Mouse (Mus musculus): ENCODE results near the gene Cox8b. TPM values are rescaled to one million over a fixed set of nuclear protein-coding genes. Genes with fewer than 3 reads are reported as not detected.
A peak's percentile ranks its signal among the peaks of the same experiment; 100 is the strongest.

The Cox8b gene
- polyA plus RNA-seq, 1 experiment = 1.1 TPM

- H3K4me1 ChIP-seq (ENCODE audit: control insufficient read depth, insufficient read depth, insufficient read length, low read length) = peaks cover 21% of the 10 kb centered on the region
- H3K36me3 ChIP-seq (ENCODE audit: control insufficient read depth, insufficient read depth, low read length) = peaks cover 62% of the 10 kb centered on the region
- TF ChIP-seq CTCF (IDR thresholded peaks at IDR 0.05; ENCODE audit: extremely low read depth, insufficient read length, insufficient replicate concordance, low read depth, low read length) (no peak), POLR2A (IDR thresholded peaks at IDR 0.05; ENCODE audit: low read depth, low read length) (no peak)
- 68% methylated on average over 6 of the region's 6 CpGs for WGBS
- no peaks in the 10 kb centered on the region for H3K27me3 ChIP-seq (ENCODE audit: control insufficient read depth, insufficient read depth, low read length)
- H3K4me3 ChIP-seq (ENCODE audit: low read depth, low read length) = no peak overlapping the region
- H3K27ac ChIP-seq (ENCODE audit: insufficient read depth, low read depth, low read length) = no peak overlapping the region
Measured at GRCm38 (mm10) chr7:140927181-140927580, 26.9 kb upstream of the Cox8b start.

GRCm38 (mm10) chr7:140923070-140923775 is 23.0 kb upstream of the Cox8b start:
- Histone ChIP-seq H3K4me3 (ENCODE audit: low read depth, low read length) (peak overlapping the region; percentile 68), H3K27ac (ENCODE audit: insufficient read depth, low read depth, low read length) (peak overlapping the region; percentile 92; the same call in 1 of the 2 replicates), H3K27me3 (ENCODE audit: control insufficient read depth, insufficient read depth, low read length) (no peaks in the 10 kb centered on the region)

GRCm38 (mm10) chr7:140922398-140923069 is 22.3 kb upstream of the Cox8b start:
- no peak for TF ChIP-seq CTCF (IDR thresholded peaks at IDR 0.05; ENCODE audit: extremely low read depth, insufficient read length, insufficient replicate concordance, low read depth, low read length)
- no peak; the same call in 1 of the 2 replicates for TF ChIP-seq POLR2A (IDR thresholded peaks at IDR 0.05; ENCODE audit: low read depth, low read length)
- Histone ChIP-seq H3K4me3 (ENCODE audit: low read depth, low read length) (peak overlapping the region; percentile 68), H3K27me3 (ENCODE audit: control insufficient read depth, insufficient read depth, low read length) (no peaks in the 10 kb centered on the region), H3K27ac (ENCODE audit: insufficient read depth, low read depth, low read length) (peak overlapping the region; percentile 92), H3K4me1 (ENCODE audit: control insufficient read depth, insufficient read depth, insufficient read length, low read length) (peaks cover 30% of the 10 kb centered on the region), H3K36me3 (ENCODE audit: control insufficient read depth, insufficient read depth, low read length) (peaks cover 45% of the 10 kb centered on the region)
- WGBS = under 1% methylated on average over 49 of the region's 49 CpGs

More at GRCm38 (mm10) chr7:140923070-140923775, 23.0 kb upstream of the Cox8b start:
- WGBS = 9% methylated on average over 30 of the region's 30 CpGs
- Histone ChIP-seq H3K36me3 (ENCODE audit: control insufficient read depth, insufficient read depth, low read length) (peaks cover 52% of the 10 kb centered on the region), H3K4me1 (ENCODE audit: control insufficient read depth, insufficient read depth, insufficient read length, low read length) (peaks cover 31% of the 10 kb centered on the region)
- TF ChIP-seq CTCF (IDR thresholded peaks at IDR 0.05; ENCODE audit: extremely low read depth, insufficient read length, insufficient replicate concordance, low read depth, low read length) (no peak), POLR2A (IDR thresholded peaks at IDR 0.05; ENCODE audit: low read depth, low read length) (no peak)

GRCm38 (mm10) chr7:140921225-140921975 is 21.2 kb upstream of the Cox8b start:
- H3K36me3 ChIP-seq (ENCODE audit: control insufficient read depth, insufficient read depth, low read length) = peaks cover 36% of the 10 kb centered on the region
- H3K4me1 ChIP-seq (ENCODE audit: control insufficient read depth, insufficient read depth, insufficient read length, low read length) = peaks cover 26% of the 10 kb centered on the region
- H3K27me3 ChIP-seq (ENCODE audit: control insufficient read depth, insufficient read depth, low read length) = no peaks in the 10 kb centered on the region
- TF ChIP-seq CTCF (IDR thresholded peaks at IDR 0.05; ENCODE audit: extremely low read depth, insufficient read length, insufficient replicate concordance, low read depth, low read length) (0 out of 2 replicates have a peak, but pooled peaks have one; percentile 2), POLR2A (IDR thresholded peaks at IDR 0.05; ENCODE audit: low read depth, low read length) (no peak)
- H3K4me3 ChIP-seq (ENCODE audit: low read depth, low read length) = peak overlapping the region; percentile 68
- peak overlapping the region; percentile 92 for H3K27ac ChIP-seq (ENCODE audit: insufficient read depth, low read depth, low read length)
- 16% methylated on average over 22 of the region's 22 CpGs for WGBS

- Histone ChIP-seq H3K4me1 (ENCODE audit: control insufficient read depth, insufficient read depth, insufficient read length, low read length) (peaks cover 28% of the 10 kb centered on the region), H3K27ac (ENCODE audit: insufficient read depth, low read depth, low read length) (peak within 1 kb of the TSS; percentile 92), H3K36me3 (ENCODE audit: control insufficient read depth, insufficient read depth, low read length) (peaks cover 28% of the 10 kb centered on the region), H3K4me3 (ENCODE audit: low read depth, low read length) (peak within 1 kb of the TSS; percentile 68), H3K27me3 (ENCODE audit: control insufficient read depth, insufficient read depth, low read length) (no peaks in the 10 kb centered on the region)
- WGBS = 26% methylated on average over 8 of the region's 8 CpGs
- no peak for TF ChIP-seq CTCF (IDR thresholded peaks at IDR 0.05; ENCODE audit: extremely low read depth, insufficient read length, insufficient replicate concordance, low read depth, low read length)
- TF ChIP-seq POLR2A (IDR thresholded peaks at IDR 0.05; ENCODE audit: low read depth, low read length) = 0 out of 2 replicates have a peak, but pooled peaks have one; percentile 10
Measured at GRCm38 (mm10) chr7:140920418-140921029, 20.3 kb upstream of the Cox8b start, which contains the start of gene Nlrp6. Gene Nlrp6 (plus strand): TSS chr7:140920902.

GRCm38 (mm10) chr7:140919911-140920310 is 19.7 kb upstream of the Cox8b start:
- Histone ChIP-seq H3K36me3 (ENCODE audit: control insufficient read depth, insufficient read depth, low read length) (peaks cover 22% of the 10 kb centered on the region), H3K27ac (ENCODE audit: insufficient read depth, low read depth, low read length) (peak overlapping the region; percentile 87), H3K4me3 (ENCODE audit: low read depth, low read length) (no peak overlapping the region), H3K4me1 (ENCODE audit: control insufficient read depth, insufficient read depth, insufficient read length, low read length) (peaks cover 30% of the 10 kb centered on the region), H3K27me3 (ENCODE audit: control insufficient read depth, insufficient read depth, low read length) (no peaks in the 10 kb centered on the region)
- WGBS = 22% methylated on average over 4 of the region's 4 CpGs
- no peak for TF ChIP-seq CTCF (IDR thresholded peaks at IDR 0.05; ENCODE audit: extremely low read depth, insufficient read length, insufficient replicate concordance, low read depth, low read length)
- TF ChIP-seq POLR2A (IDR thresholded peaks at IDR 0.05; ENCODE audit: low read depth, low read length) = no peak
